Mouse (Mus musculus) embryonic facial prominence, embryonic 12.5 days (tissue): ENCODE results near the gene R3hdm4. TPM values are rescaled to one million over a fixed set of nuclear protein-coding genes. Genes with fewer than 3 reads are reported as not detected.

Source experiments
- ATAC-seq: fragments of 200-750 bp; cut with Nextera tagmentation; 2 replicates; pipeline ENCODE4 v1.8.0; 2017; ENCODE audit not compliant: insufficient number of reproducible peaks, insufficient read depth, low FRiP score, low TSS enrichment
- H3K27ac ChIP-seq: fragments of 300-500 bp; sonication (generic); 2 replicates; pipeline ENCODE4 v1.5.1; 2016; ENCODE audit warnings: mild to moderate bottlenecking
- H3K27me3 ChIP-seq: fragments of 300-500 bp; sonication (generic); 2 replicates; pipeline ENCODE4 v1.6.1; 2016; ENCODE audit warnings: mild to moderate bottlenecking, moderate library complexity
- H3K36me3 ChIP-seq: fragments of 300-500 bp; sonication (generic); 2 replicates; pipeline ENCODE4 v1.6.1; 2016; ENCODE audit warnings: mild to moderate bottlenecking
- H3K4me1 ChIP-seq: fragments of 300-500 bp; sonication (generic); 2 replicates; pipeline ENCODE4 v1.6.1; 2016
- H3K4me2 ChIP-seq: fragments of 300-500 bp; sonication (generic); replicated peaks from 2 replicates; pipeline ENCODE4 v1.6.1; 2016; ENCODE audit warnings: mild to moderate bottlenecking, moderate library complexity
- H3K4me3 ChIP-seq: fragments of 300-500 bp; sonication (generic); 2 replicates; pipeline ENCODE4 v1.5.1; 2016; ENCODE audit warnings: mild to moderate bottlenecking
- H3K9ac ChIP-seq: fragments of 300-500 bp; sonication (generic); 2 replicates; pipeline ENCODE4 v1.6.1; 2016; ENCODE audit warnings: mild to moderate bottlenecking, moderate library complexity
- H3K9me3 ChIP-seq: fragments of 300-500 bp; sonication (generic); 2 replicates; pipeline ENCODE4 v1.6.1; 2016; ENCODE audit warnings: mild to moderate bottlenecking, moderate library complexity
- WGBS: fragments of 180-500 bp; shearing (Covaris S2); methylation state at CpG from one replicate; pipeline ENCODE4 v1.1.7; 2016; 5-methylcytosine and 5-hydroxymethylcytosine counted together
- polyA plus RNA-seq: library from polyadenylated mRNA; unstranded; fragments of >200 nt; fragmentation: Nextera tagmentation; extraction: Ambion mirVana; gene quantifications from 2 replicates; pipeline ENCODE4 v1.2.1, GENCODE M21; 2016

The R3hdm4 gene
- polyA plus RNA-seq, 1 experiment from 2014 or later, result 166 TPM

GRCm38 (mm10) chr10:79929967-79930825 is 9.2 kb upstream of the R3hdm4 start:
- Histone ChIP-seq H3K36me3 (peaks cover 38% of the 10 kb centered on the region), H3K27me3 (no peaks in the 10 kb centered on the region), H3K4me1 (peaks cover 53% of the 10 kb centered on the region), H3K9me3 (no peaks in the 10 kb centered on the region), H3K9ac (0 out of 2 replicates have a peak overlapping the region, but pooled peaks have one; percentile 7), H3K4me3 (no peak overlapping the region), H3K4me2 (no peak overlapping the region), H3K27ac (0 out of 2 replicates have a peak overlapping the region, but pooled peaks have one; percentile 97)
- ATAC-seq, result no peak
- 88% methylated on average over 18 of the region's 18 CpGs for WGBS

GRCm38 (mm10) chr10:79928907-79929701 is 8.1 kb upstream of the R3hdm4 start:
- Histone ChIP-seq H3K9me3 (no peaks in the 10 kb centered on the region), H3K27ac (peak overlapping the region; percentile 97), H3K36me3 (peaks cover 32% of the 10 kb centered on the region), H3K4me2 (peak overlapping the region; percentile 86), H3K4me1 (peaks cover 56% of the 10 kb centered on the region), H3K4me3 (peak overlapping the region; percentile 96), H3K9ac (peak overlapping the region; percentile 91; the same call in 1 of the 2 replicates), H3K27me3 (no peaks in the 10 kb centered on the region; the same call in 1 of the 2 replicates)
- ATAC-seq, result no peak
- 13% methylated on average over 9 of the region's 9 CpGs for WGBS

GRCm38 (mm10) chr10:79928030-79928694 is 7.2 kb upstream of the R3hdm4 start:
- peaks cover 5% of the 10 kb centered on the region for H3K27me3 ChIP-seq
- H3K27ac ChIP-seq, result peak overlapping the region; percentile 97
- H3K4me3 ChIP-seq, result peak overlapping the region; percentile 96
- H3K4me1 ChIP-seq, result peaks cover 48% of the 10 kb centered on the region
- peak overlapping the region; percentile 91 for H3K9ac ChIP-seq
- 0% methylated on average over 29 of the region's 29 CpGs for WGBS
- no peak for ATAC-seq
- H3K4me2 ChIP-seq, result peak overlapping the region; percentile 86
- peaks cover 27% of the 10 kb centered on the region for H3K36me3 ChIP-seq
- H3K9me3 ChIP-seq, result no peaks in the 10 kb centered on the region

GRCm38 (mm10) chr10:79927324-79928029 is 6.5 kb upstream of the R3hdm4 start:
- H3K4me1 ChIP-seq, result peaks cover 41% of the 10 kb centered on the region
- H3K27ac ChIP-seq, result peak overlapping the region; percentile 97
- H3K9me3 ChIP-seq, result no peaks in the 10 kb centered on the region
- peaks cover 12% of the 10 kb centered on the region for H3K27me3 ChIP-seq
- ATAC-seq, result peak; percentile 6; the same call in 1 of the 2 replicates
- H3K4me3 ChIP-seq, result peak overlapping the region; percentile 96
- WGBS, result under 1% methylated on average over 54 of the region's 54 CpGs
- peak overlapping the region; percentile 86 for H3K4me2 ChIP-seq
- peaks cover 20% of the 10 kb centered on the region for H3K36me3 ChIP-seq
- peak overlapping the region; percentile 91 for H3K9ac ChIP-seq

- under 1% methylated on average over 63 of the region's 63 CpGs for WGBS
- Histone ChIP-seq H3K9me3 (no peaks in the 10 kb centered on the region), H3K4me3 (peak within 1 kb of the TSS; percentile 96), H3K27ac (peak within 1 kb of the TSS; percentile 97), H3K27me3 (peaks cover 20% of the 10 kb centered on the region), H3K36me3 (peaks cover 12% of the 10 kb centered on the region), H3K4me1 (peaks cover 34% of the 10 kb centered on the region), H3K9ac (peak within 1 kb of the TSS; percentile 91), H3K4me2 (peak within 1 kb of the TSS; percentile 86)
- peak; percentile 54 for ATAC-seq
These were observed 5.7 kb upstream of the R3hdm4 start, which contains the start of gene Arid3a for GRCm38 (mm10) chr10:79926491-79927323. TSS of gene Arid3a (plus strand) at chr10:79927043.

- peaks cover 27% of the 10 kb centered on the region for H3K27me3 ChIP-seq
- WGBS, result 13% methylated on average over 14 of the region's 15 CpGs
- H3K9me3 ChIP-seq, result no peaks in the 10 kb centered on the region
- H3K27ac ChIP-seq, result peak overlapping the region; percentile 97
- ATAC-seq, result peak; percentile 3; the same call in 1 of the 2 replicates
- peak overlapping the region; percentile 91 for H3K9ac ChIP-seq
- H3K36me3 ChIP-seq, result peaks cover 5% of the 10 kb centered on the region
- H3K4me3 ChIP-seq, result peak overlapping the region; percentile 96
- H3K4me2 ChIP-seq, result peak overlapping the region; percentile 86
- H3K4me1 ChIP-seq, result peaks cover 38% of the 10 kb centered on the region
These were observed 4.9 kb upstream of the R3hdm4 start for GRCm38 (mm10) chr10:79925785-79926490.

GRCm38 (mm10) chr10:79924998-79925784 is 4.2 kb upstream of the R3hdm4 start:
- peaks cover 35% of the 10 kb centered on the region for H3K27me3 ChIP-seq
- H3K9me3 ChIP-seq, result no peaks in the 10 kb centered on the region
- peaks cover 46% of the 10 kb centered on the region for H3K4me1 ChIP-seq
- peak overlapping the region; percentile 86; the same call in 1 of the 2 replicates for H3K4me2 ChIP-seq
- no peak overlapping the region for H3K9ac ChIP-seq
- WGBS, result 10% methylated on average over 29 of the region's 29 CpGs
- H3K4me3 ChIP-seq, result no peak overlapping the region
- no peak overlapping the region for H3K27ac ChIP-seq
- no peaks in the 10 kb centered on the region for H3K36me3 ChIP-seq
- no peak for ATAC-seq

- H3K9ac ChIP-seq, result peak overlapping the region; percentile 31
- H3K27me3 ChIP-seq, result peaks cover 66% of the 10 kb centered on the region
- no peaks in the 10 kb centered on the region for H3K9me3 ChIP-seq
- 1% methylated on average over 34 of the region's 34 CpGs for WGBS
- peak overlapping the region; percentile 47 for H3K4me2 ChIP-seq
- peaks cover 49% of the 10 kb centered on the region for H3K4me1 ChIP-seq
- H3K4me3 ChIP-seq, result peak overlapping the region; percentile 27
- no peaks in the 10 kb centered on the region for H3K36me3 ChIP-seq
- H3K27ac ChIP-seq, result no peak overlapping the region
- no peak for ATAC-seq
These were observed 564 bp upstream of the R3hdm4 start for GRCm38 (mm10) chr10:79921572-79921971.
